Mouse (Mus musculus) embryonic facial prominence, embryonic 10.5 days (tissue): ENCODE measurements around the gene Cnksr3. TPM values are rescaled to one million over a fixed set of nuclear protein-coding genes. Genes with fewer than 3 reads are reported as not detected.

Experiments used
- DNase-seq: peaks from one replicate; pipeline ENCODE4 v3.0.0-alpha.2; 2017; ENCODE audit warnings: low spot score
- H3K27ac ChIP-seq: fragments of 300-500 bp; sonication (generic); replicated peaks from 2 replicates; pipeline ENCODE4 v1.5.1; 2016; ENCODE audit warnings: mild to moderate bottlenecking
- H3K27me3 ChIP-seq: fragments of 300-500 bp; sonication (generic); replicated peaks from 2 replicates; pipeline ENCODE4 v1.6.1; 2016; ENCODE audit warnings: low read depth, mild to moderate bottlenecking; ENCODE audit not compliant: poor library complexity, severe bottlenecking
- H3K36me3 ChIP-seq: fragments of 300-500 bp; sonication (generic); replicated peaks from 2 replicates; pipeline ENCODE4 v1.6.1; 2016; ENCODE audit warnings: mild to moderate bottlenecking, moderate library complexity
- H3K4me1 ChIP-seq: fragments of 300-500 bp; sonication (generic); 2 replicates; pipeline ENCODE4 v1.6.1; 2016
- H3K4me3 ChIP-seq: fragments of 300-500 bp; sonication (generic); 2 replicates; pipeline ENCODE4 v1.5.1; 2016; ENCODE audit warnings: mild to moderate bottlenecking, moderate library complexity
- H3K9me3 ChIP-seq: fragments of 300-500 bp; sonication (generic); 2 replicates; pipeline ENCODE4 v1.6.1; 2016; ENCODE audit warnings: mild to moderate bottlenecking
- WGBS: fragments of 180-500 bp; shearing (Covaris S2); methylation state at CpG from one replicate; pipeline ENCODE4 v1.1.7; 2016; 5-methylcytosine and 5-hydroxymethylcytosine counted together
- polyA plus RNA-seq: library from polyadenylated mRNA; unstranded; fragments of >200 nt; fragmentation: Nextera tagmentation; extraction: Ambion mirVana; gene quantifications from 2 replicates; pipeline ENCODE4 v1.2.1, GENCODE M21; 2016

The Cnksr3 gene
- polyA plus RNA-seq, result 8.8 and 10.8 TPM in 2 replicates

DNA sequence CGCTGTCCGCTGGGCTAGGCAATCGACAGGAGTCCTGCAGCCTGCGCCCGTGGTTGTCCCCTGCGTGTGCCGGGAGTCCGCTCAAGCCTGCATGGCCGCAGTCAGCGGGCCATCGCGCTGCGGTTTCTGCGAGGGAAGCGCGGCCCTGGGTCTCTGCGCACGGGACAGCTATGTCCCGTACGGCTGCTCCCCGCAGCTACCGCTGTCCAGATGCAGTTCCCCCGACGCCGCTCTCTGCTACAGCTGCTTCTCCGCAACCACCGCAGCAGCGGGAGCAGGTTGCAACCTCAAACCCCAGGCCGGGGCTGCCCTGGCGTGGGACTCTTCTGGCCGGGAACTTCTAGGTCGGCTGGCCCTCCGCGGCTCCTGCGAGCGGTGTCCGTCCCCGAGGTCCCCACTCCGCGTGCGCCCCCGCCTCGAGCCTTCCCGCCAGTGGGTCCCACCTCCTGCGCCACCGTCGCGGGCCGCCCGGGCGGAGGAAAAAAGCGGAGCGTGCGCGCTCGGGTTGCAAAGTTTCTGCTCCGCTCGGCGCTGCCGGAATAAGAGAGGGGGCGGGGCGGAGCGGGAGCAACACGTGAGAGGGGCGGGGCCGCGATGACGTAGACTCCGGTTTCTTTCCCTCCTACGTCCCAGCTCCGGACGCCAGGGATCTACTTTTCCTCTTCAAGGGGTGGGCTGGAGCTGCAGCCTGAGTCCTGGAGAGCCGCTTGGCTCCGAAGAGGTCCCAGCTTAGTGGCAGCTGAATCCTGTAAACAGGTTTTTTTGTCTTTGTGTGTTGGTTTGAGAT is at the start of gene Cnksr3:
Gene Cnksr3 (minus strand): TSS at position 542 of the 787 bp plus-strand sequence.
- under 1% methylated on average over 74 of the region's 74 CpGs for WGBS
- Histone ChIP-seq H3K4me1 (peaks cover 43% of the 10 kb centered on the region), H3K4me3 (peak within 1 kb of the TSS; percentile 73), H3K36me3 (0 out of 2 replicates have a peak, but pooled peaks cover 6% of the 10 kb centered on the region), H3K27ac (peak within 1 kb of the TSS; percentile 87), H3K27me3 (no peaks in the 10 kb centered on the region), H3K9me3 (no peaks in the 10 kb centered on the region)
- peak; percentile 96 for DNase-seq

DNA sequence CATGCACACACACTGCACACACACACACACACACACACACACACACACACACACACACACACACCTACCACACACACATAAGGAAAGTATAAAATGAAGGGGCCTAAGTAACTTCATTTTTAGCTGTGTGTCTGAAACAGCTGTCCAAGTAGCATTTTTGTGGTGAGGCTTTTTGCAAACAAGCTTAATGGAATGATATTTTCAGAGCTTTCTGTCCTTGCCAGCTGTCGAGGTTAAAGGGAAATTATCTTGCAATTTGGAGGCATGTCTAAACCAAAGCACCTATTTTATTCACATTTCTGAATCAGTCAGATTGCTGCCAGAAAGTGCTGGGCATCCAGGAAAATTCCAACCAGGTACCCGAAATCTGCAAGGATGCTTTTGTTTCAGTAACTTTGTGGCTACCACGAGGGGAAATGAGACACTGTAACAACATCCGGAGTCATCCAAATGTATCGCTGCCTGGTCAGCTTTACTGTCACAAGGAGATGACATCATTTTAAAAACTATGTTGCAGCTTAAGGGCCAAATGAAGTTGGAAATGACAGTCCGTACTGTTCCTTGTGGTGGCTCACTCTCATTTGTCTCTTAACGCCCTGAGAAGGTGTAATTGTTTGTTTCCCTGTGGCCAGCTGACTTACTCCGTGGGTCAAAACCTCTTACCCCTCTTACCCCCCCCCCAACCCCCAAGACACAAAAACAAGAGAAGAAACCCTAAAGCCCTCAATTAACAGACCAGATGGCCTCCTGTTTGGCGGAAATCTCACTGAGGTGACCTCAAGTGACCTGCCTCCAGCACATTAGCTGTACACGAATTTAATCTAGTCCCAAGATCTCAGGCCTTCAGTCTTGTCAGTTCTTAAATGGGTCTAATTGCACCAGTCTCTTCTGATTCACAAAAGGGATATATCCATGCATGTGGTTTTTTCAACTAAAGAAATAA is 48.4 kb upstream of the Cnksr3 start:
- Histone ChIP-seq H3K27ac (no peak overlapping the region), H3K4me3 (no peak overlapping the region), H3K4me1 (peaks cover 17% of the 10 kb centered on the region), H3K36me3 (no peaks in the 10 kb centered on the region), H3K9me3 (no peaks in the 10 kb centered on the region), H3K27me3 (no peaks in the 10 kb centered on the region)
- WGBS, result 36% methylated on average over 10 of the region's 10 CpGs
- no peak for DNase-seq

DNA sequence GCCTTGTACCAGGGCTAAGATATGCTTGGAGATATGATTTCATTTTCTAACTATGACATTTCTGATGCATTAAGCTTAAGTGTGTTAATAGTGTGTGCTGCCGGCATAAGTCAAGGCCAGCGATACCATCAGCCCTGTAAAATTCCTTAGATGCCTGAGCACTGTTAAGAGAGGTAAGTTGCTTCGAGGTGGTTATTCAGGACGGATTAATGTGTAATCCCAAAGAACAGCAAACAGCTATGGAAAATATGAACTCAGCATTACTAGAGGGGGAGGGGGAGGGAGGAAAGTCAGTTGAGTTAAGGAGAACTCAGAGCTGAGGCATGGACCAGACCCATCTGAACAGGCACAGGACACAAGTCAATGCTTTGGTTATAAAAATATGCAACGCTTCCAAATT is 46.6 kb upstream of the Cnksr3 start:
- WGBS, result 82% methylated on average over 5 of the region's 5 CpGs

DNA sequence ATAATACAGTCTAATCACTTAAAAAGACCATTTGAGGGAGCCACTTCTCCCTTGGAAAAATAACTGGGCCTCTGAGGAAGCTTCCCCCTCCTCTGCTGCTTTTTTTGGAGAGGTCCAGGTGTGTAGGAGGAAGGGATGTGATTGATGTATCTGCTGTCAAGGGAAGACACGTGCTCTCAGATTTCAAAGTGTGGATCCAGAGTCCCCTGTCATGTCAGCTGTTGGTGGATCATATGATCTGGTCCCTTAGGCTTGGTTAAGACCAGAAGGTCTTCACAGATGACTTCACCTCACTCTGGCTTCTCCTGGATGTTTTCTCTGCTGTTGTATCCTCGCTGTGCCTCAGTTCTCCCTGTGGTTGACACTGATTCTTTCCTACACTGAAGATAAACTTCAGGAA is 38.4 kb upstream of the Cnksr3 start:
- no peak for DNase-seq
- 82% methylated on average over 2 of the region's 2 CpGs for WGBS
- H3K27ac ChIP-seq, result no peak overlapping the region
- no peaks in the 10 kb centered on the region for H3K9me3 ChIP-seq
- no peaks in the 10 kb centered on the region for H3K36me3 ChIP-seq
- H3K27me3 ChIP-seq, result no peaks in the 10 kb centered on the region
- no peaks in the 10 kb centered on the region for H3K4me1 ChIP-seq
- no peak overlapping the region for H3K4me3 ChIP-seq

More for the DNA sequence above, 46.6 kb upstream of the Cnksr3 start:
- Histone ChIP-seq H3K27me3 (no peaks in the 10 kb centered on the region), H3K9me3 (no peaks in the 10 kb centered on the region), H3K36me3 (no peaks in the 10 kb centered on the region), H3K27ac (no peak overlapping the region), H3K4me1 (peaks cover 13% of the 10 kb centered on the region), H3K4me3 (no peak overlapping the region)
- DNase-seq, result no peak

DNA sequence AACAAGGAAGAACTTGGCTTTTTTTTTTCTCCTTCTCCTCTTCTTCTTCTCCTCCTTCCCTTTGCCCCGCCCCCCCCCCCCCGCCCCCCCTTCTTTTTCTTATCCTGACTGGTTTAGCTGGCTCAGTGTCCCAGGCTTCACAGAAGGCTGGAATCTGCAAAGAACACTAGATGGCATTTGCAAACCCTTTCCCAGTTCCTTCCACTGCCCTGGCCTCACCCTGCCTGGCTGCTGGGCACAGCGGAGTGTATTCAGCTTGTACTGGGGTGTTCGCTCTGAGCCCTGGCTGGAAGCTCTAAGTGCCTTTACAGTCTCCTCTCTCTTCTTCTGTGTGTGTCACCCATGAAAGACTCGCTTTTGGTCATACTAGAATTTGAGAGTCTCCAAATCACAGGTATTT is 22.6 kb upstream of the Cnksr3 start:
- no peak overlapping the region for H3K4me3 ChIP-seq
- 23% methylated on average over 3 of the region's 5 CpGs for WGBS
- no peaks in the 10 kb centered on the region for H3K36me3 ChIP-seq
- H3K4me1 ChIP-seq, result peaks cover 12% of the 10 kb centered on the region
- DNase-seq, result peak; percentile 16
- no peaks in the 10 kb centered on the region for H3K9me3 ChIP-seq
- no peak overlapping the region for H3K27ac ChIP-seq
- 0 out of 2 replicates have a peak, but pooled peaks cover 3% of the 10 kb centered on the region for H3K27me3 ChIP-seq

DNA sequence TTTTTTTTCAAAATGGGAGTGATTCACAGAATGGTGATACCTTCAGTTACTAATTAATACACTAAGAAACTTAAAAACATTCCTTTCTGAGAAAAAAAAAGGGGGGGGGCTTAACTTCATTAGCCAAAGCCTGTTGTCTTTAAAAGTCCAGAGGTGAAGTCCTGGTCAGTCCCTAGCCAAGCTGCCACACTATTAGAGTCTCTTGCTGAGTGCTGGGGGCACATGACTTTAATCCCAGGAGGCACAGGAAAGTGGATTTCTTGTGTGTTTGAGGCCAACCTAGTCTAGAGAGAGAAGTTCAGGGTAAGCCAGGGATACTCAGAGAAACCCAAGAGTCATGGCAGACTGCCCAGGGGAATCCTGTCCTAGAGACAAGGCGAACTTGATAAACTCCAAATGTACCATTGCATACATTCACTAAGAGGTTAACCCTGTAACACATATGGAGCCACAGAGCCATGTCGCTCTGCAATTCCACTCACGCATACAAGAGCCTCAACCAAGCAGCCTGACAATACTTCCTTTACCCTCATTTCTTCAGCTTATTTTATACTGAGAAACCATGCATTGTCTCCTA is 5.6 kb upstream of the Cnksr3 start:
- Histone ChIP-seq H3K9me3 (no peaks in the 10 kb centered on the region), H3K27ac (no peak overlapping the region), H3K27me3 (no peaks in the 10 kb centered on the region), H3K36me3 (no peaks in the 10 kb centered on the region), H3K4me1 (peaks cover 21% of the 10 kb centered on the region), H3K4me3 (no peak overlapping the region)
- DNase-seq, result no peak
- WGBS, result 70% methylated on average over 3 of the region's 3 CpGs

DNA sequence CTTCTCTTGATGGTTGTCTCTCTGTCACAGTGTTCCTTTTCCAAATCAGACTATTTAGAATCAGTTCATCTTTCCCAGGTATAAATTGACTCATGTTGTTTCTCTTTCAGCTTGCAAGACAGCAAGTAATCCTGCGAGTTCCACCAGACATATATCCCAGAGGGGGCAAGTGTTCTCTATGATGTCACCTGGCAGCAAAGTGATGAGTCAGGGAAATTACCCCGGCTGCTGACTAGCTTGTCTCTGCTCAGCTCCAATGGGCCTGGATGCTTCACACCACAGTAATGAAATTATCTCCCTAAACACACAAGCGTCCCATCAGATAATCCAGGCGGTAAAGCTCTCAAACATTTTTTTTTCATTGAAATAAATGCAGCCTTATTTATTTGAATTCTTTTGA is 2.7 kb upstream of the Cnksr3 start:
- H3K27me3 ChIP-seq, result no peaks in the 10 kb centered on the region
- H3K36me3 ChIP-seq, result no peaks in the 10 kb centered on the region
- no peak overlapping the region for H3K4me3 ChIP-seq
- WGBS, result 77% methylated on average over 4 of the region's 4 CpGs
- H3K4me1 ChIP-seq, result peaks cover 35% of the 10 kb centered on the region
- H3K9me3 ChIP-seq, result no peaks in the 10 kb centered on the region
- DNase-seq, result no peak
- no peak overlapping the region for H3K27ac ChIP-seq

DNA sequence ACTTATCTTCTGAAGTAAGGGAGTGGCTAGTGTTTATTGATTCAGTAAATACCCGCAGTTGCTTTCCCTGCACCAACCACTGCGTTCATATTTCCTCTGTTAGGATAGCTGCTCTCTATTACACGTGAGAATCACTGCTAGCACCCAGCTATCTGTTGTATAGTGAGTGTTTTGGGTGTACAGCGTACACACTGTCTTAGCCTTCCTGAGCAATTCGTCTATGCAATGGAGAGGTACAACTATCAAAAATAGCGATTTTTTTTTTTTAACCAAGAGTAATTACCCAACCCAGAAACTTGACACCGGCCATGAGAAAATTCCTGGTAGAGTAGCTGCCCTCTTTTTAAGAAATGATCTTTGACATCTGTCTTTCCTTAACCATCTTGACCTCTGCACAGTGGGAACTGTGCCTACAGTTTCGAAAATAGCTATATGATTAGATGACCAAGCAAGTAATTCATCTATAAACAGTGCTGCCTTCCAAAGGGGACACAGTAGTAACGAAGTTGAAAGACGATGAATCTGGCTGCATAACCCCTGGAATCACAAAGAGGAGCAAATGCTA is 1.1 kb upstream of the Cnksr3 start:
- H3K27me3 ChIP-seq, result no peaks in the 10 kb centered on the region
- WGBS, result 31% methylated on average over 10 of the region's 10 CpGs
- H3K4me3 ChIP-seq, result peak overlapping the region; percentile 73
- H3K4me1 ChIP-seq, result peaks cover 43% of the 10 kb centered on the region
- H3K9me3 ChIP-seq, result no peaks in the 10 kb centered on the region
- H3K27ac ChIP-seq, result no peak overlapping the region
- H3K36me3 ChIP-seq, result 0 out of 2 replicates have a peak, but pooled peaks cover 1% of the 10 kb centered on the region
- DNase-seq, result peak; percentile 18

DNA sequence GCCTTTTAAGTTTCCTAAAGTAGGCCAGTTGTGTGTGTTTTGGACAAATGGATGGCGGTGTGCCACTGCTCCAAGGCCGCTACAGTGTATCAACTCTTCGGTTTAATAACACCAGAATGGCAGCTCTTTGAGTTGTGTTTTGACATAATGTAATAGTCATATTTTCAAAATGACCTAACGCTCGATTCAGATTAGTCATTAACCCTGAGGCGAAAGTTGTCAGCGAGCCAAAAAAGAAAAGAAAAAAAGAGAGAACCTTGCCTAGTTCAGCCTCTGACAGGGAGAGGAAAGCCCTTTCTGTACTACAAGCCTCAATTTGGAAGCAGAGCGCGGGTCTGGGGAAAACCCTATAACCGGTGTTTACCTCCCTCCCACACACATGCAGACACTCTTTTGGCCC is 500 bp upstream of the Cnksr3 start:
- no peak for DNase-seq
- peak overlapping the region; percentile 87 for H3K27ac ChIP-seq
- no peaks in the 10 kb centered on the region for H3K9me3 ChIP-seq
- H3K36me3 ChIP-seq, result 0 out of 2 replicates have a peak, but pooled peaks cover 6% of the 10 kb centered on the region
- H3K27me3 ChIP-seq, result no peaks in the 10 kb centered on the region
- H3K4me3 ChIP-seq, result peak overlapping the region; percentile 73
- H3K4me1 ChIP-seq, result peaks cover 43% of the 10 kb centered on the region
- WGBS, result 20% methylated on average over 10 of the region's 10 CpGs

DNA sequence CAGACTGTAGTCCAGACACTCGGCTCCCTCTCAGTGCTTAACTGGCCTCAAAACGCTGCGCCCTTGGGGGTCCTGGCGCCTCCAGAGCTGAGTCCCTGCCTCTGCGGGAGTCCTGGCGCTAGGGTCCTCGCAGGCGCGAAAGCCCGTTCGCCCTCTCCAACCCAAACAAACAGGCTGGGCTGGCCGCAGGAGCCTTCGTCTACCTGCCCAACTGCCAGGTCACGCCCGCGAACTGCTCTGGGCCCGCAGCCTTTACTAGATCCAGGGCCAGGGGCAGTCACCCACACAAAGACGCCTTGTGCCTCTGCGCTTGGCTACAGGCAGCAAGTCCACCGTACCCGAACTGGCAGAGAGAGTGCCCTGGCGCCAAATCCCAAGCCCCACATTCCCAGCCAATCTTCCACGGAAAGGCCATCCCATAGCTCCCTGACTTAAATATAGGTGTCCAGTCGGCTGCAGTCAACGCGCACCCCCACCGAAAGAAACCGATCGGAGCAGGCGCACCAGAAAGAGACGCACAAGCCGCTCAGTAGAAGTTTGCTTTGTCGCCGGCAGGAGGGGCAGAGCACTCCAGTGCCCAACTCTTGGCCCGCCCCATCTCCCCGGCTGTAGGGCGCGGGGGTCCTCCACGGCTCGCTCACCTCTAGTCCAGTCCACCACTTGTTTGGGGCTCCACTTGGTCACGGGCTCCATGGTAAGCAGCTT is 894 bp downstream of the Cnksr3 start:
- peak; percentile 86 for DNase-seq
- no peaks in the 10 kb centered on the region for H3K9me3 ChIP-seq
- peak overlapping the region; percentile 87 for H3K27ac ChIP-seq
- peaks cover 43% of the 10 kb centered on the region for H3K4me1 ChIP-seq
- peaks cover 11% of the 10 kb centered on the region; the same call in 1 of the 2 replicates for H3K36me3 ChIP-seq
- peak overlapping the region; percentile 73 for H3K4me3 ChIP-seq
- under 1% methylated on average over 41 of the region's 41 CpGs for WGBS
- H3K27me3 ChIP-seq, result no peaks in the 10 kb centered on the region

DNA sequence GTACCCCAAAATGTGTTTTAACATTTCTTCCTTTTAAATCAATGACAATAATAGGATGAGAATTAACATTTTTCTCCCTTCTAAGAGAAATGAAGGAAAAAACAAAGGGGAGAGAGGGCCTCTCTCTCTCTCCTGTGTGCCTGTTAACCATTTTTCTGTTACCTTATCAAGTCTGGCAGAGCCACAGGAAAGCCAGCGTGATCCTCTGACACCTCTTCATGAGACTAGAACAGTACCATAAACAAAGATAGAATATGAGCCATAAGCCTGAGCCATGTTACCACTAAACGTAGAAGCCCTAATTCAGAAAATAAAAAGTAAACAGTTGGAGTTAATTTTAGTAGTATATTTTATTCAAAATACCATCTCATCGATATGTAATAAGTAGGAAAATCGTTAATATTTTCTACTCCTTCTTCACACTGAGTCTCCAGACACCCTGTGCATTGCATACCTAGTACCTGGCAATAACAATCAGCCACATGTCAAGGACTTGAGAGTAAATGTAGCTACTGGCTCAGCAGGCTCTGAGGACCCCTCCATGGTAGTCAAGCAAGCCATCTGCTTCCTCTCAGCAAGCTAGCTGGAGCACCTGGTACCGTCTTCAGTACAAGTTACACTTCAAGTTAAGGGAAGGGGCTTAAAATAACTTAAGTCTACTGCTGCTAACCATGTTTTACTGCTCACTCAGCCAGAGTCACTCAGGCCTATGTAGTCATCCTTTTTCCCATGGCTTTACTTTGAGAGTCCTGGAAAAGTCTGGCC is 2.2 kb downstream of the Cnksr3 start:
- peaks cover 43% of the 10 kb centered on the region for H3K4me1 ChIP-seq
- H3K27ac ChIP-seq, result 0 out of 2 replicates have a peak overlapping the region, but pooled peaks have one; percentile 87
- no peaks in the 10 kb centered on the region for H3K9me3 ChIP-seq
- WGBS, result 67% methylated on average over 5 of the region's 5 CpGs
- no peaks in the 10 kb centered on the region for H3K27me3 ChIP-seq
- H3K4me3 ChIP-seq, result peak overlapping the region; percentile 73
- no peak for DNase-seq
- H3K36me3 ChIP-seq, result peaks cover 15% of the 10 kb centered on the region; the same call in 1 of the 2 replicates
